Mouse (Mus musculus) intestine, postnatal 0 days (tissue): ENCODE results near the gene Psmd9. TPM values are rescaled to one million over a fixed set of nuclear protein-coding genes. Genes with fewer than 3 reads are reported as not detected.

Experiments used
- ATAC-seq: fragments of 200-750 bp; cut with Nextera tagmentation; 2 replicates; pipeline ENCODE4 v1.8.0; 2017; ENCODE audit warnings: mild to moderate bottlenecking, moderate TSS enrichment, moderate library complexity
- H3K27ac ChIP-seq: fragments of 300-500 bp; sonication (generic); 2 replicates; pipeline ENCODE4 v1.5.1; 2014; ENCODE audit warnings: mild to moderate bottlenecking, low read depth, low read length, moderate library complexity
- H3K27me3 ChIP-seq: fragments of 300-500 bp; sonication (generic); replicated peaks from 2 replicates; pipeline ENCODE4 v1.6.1; 2014; ENCODE audit warnings: low read length, mixed read lengths; ENCODE audit not compliant: control insufficient read depth, insufficient read depth
- H3K36me3 ChIP-seq: fragments of 300-500 bp; sonication (generic); 2 replicates; pipeline ENCODE4 v1.6.1; 2014; ENCODE audit warnings: mild to moderate bottlenecking, moderate library complexity; ENCODE audit not compliant: control insufficient read depth, insufficient read depth
- H3K4me1 ChIP-seq: fragments of 300-500 bp; sonication (generic); replicated peaks from 2 replicates; pipeline ENCODE4 v1.6.1; 2014; ENCODE audit warnings: antibody characterized with exemption, low read length, mixed read lengths; ENCODE audit not compliant: control insufficient read depth, insufficient read depth
- H3K4me2 ChIP-seq: fragments of 300-500 bp; sonication (generic); replicated peaks from 2 replicates; pipeline ENCODE4 v1.6.1; 2014; ENCODE audit warnings: low read depth, mild to moderate bottlenecking, moderate library complexity
- H3K4me3 ChIP-seq: fragments of 300-500 bp; sonication (generic); 2 replicates; pipeline ENCODE4 v1.5.1; 2014; ENCODE audit warnings: low read depth, low read length
- H3K9ac ChIP-seq: fragments of 300-500 bp; sonication (generic); 2 replicates; pipeline ENCODE4 v1.6.1; 2014; ENCODE audit warnings: mild to moderate bottlenecking, low read depth, low read length
- H3K9me3 ChIP-seq: fragments of 300-500 bp; sonication (generic); 2 replicates; pipeline ENCODE4 v1.6.1; 2016; ENCODE audit warnings: mixed run types; ENCODE audit not compliant: control insufficient read depth
- CTCF ChIP-seq: sonication (generic); IDR thresholded peaks from 2 replicates; pipeline ENCODE4 v1.5.1; 2016; ENCODE audit warnings: low read depth, mild to moderate bottlenecking, control low read depth, antibody characterized with exemption, moderate library complexity
- WGBS: fragments of 180-500 bp; shearing (Covaris S2); extraction: QIAGEN DNeasy Blood & Tissue Kit; methylation state at CpG from one replicate; pipeline ENCODE4 v1.1.7; 2014; 5-methylcytosine and 5-hydroxymethylcytosine counted together
- polyA plus RNA-seq: library from polyadenylated mRNA; unstranded; fragments of >200 nt; fragmentation: Nextera tagmentation; extraction: Ambion mirVana; gene quantifications from 2 replicates; pipeline ENCODE4 v1.2.1, GENCODE M21; 2015

The Psmd9 gene
- polyA plus RNA-seq, 1 experiment from 2014 or later, result 50.9 TPM

DNA sequence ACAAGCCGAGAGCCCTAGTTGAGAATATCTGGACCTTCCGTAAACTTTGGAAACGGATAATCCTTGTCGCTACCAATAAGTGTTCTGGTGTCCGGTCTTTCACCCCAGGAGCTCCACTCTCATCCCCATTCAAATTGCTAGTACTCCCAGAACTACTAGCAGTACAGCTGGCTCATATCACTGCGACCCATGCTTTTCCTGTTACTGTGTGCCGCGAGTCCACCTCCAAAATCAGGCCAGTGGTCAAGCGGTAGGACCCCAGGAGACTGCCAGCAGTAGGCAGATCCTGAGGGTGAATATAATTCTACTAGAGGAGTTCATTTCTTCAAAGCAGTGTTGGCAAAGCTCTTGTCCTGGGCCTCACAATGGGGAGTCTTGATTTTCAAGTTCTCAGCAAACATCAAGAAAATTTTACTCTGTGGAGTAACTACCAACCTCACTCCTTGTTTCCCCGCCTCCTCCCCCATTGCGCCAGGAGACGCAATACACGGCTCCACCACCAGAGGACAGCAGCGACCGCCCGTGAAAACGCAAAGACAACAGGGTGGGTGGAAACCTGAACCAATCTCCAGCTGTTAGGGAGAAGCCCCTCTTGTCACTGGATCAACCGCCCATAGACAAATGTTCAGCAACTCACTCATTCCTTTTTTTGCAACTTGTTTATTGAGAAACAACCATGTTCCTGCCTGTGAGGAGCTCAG is 36.0 kb upstream of the Psmd9 start:
- Histone ChIP-seq H3K9me3 (no peaks in the 10 kb centered on the region), H3K27ac (peak overlapping the region; percentile 21; the same call in 1 of the 2 replicates), H3K36me3 (no peaks in the 10 kb centered on the region; the same call in 1 of the 2 replicates), H3K4me2 (peak overlapping the region; percentile 81; the same call in 1 of the 2 replicates), H3K4me3 (no peak overlapping the region), H3K27me3 (no peaks in the 10 kb centered on the region), H3K9ac (no peak overlapping the region), H3K4me1 (peaks cover 12% of the 10 kb centered on the region)
- no peak for ATAC-seq
- TF ChIP-seq CTCF, result peak; percentile 100
- WGBS, result 17% methylated on average over 18 of the region's 18 CpGs

DNA sequence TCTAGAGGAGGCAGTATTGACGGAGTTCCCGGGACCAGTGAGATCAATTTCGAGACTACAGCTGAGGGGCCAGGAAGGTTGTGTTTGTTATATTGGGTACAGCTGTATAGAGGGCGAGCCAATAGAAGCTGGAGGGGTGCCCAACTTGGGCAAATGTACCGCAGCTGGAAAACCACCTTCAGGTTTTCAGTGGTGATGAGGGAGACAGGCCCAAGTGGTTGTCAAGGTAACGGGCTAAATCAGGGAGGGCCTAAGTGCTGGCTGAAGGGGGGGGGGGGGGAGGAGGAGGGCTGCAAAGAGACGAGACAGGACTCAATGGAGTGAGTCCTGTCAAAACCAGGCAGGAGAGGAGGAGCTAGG is 35.4 kb upstream of the Psmd9 start:
- Histone ChIP-seq H3K4me3 (no peak overlapping the region), H3K27me3 (no peaks in the 10 kb centered on the region), H3K36me3 (no peaks in the 10 kb centered on the region; the same call in 1 of the 2 replicates), H3K9me3 (no peaks in the 10 kb centered on the region), H3K9ac (no peak overlapping the region), H3K4me1 (peaks cover 12% of the 10 kb centered on the region), H3K4me2 (no peak overlapping the region), H3K27ac (no peak overlapping the region)
- ATAC-seq, result no peak
- WGBS, result 32% methylated on average over 7 of the region's 7 CpGs
- no peak for TF ChIP-seq CTCF

DNA sequence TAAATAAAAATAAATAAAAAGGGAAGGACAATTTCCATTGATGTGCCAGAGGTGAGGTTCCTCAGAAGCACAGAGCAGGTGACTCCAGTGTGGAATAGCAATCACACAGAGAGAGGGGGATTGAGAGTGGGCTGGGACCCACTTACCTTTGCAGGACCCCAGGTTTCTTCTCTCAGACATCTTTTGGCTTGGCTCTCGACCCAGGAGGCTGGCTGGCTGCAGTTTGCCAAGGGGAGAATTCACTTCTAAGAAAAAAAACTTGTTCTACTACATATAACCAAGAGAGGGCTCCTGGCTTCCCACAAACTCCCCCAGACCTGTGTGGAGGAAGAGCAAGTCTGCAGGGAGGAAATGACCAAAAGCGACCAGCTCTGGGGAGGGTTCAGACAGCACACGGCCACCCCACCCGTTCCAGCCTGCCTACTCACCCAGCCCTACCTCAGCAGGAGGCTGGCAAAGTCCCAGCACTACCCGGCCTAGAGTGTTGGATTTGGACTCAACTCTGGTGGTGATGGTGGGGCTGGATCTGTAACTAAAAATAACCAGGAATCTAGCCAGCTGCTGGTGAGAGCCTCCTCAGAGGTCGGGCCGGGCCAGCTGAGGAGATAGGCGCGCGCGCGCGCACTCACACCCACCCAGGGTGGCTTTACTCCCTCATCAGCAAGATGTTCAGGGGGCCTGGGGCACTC is 34.9 kb upstream of the Psmd9 start:
- Histone ChIP-seq H3K9me3 (no peaks in the 10 kb centered on the region), H3K4me3 (no peak overlapping the region), H3K4me1 (peaks cover 12% of the 10 kb centered on the region), H3K9ac (no peak overlapping the region), H3K27ac (peak overlapping the region; percentile 100), H3K36me3 (no peaks in the 10 kb centered on the region; the same call in 1 of the 2 replicates), H3K4me2 (peak overlapping the region; percentile 98), H3K27me3 (no peaks in the 10 kb centered on the region)
- whole genome bisulfite sequencing, result 14% methylated on average over 13 of the region's 13 CpGs
- no peak for ATAC-seq
- peak; percentile 25; the same call in 1 of the 2 replicates for TF ChIP-seq CTCF

DNA sequence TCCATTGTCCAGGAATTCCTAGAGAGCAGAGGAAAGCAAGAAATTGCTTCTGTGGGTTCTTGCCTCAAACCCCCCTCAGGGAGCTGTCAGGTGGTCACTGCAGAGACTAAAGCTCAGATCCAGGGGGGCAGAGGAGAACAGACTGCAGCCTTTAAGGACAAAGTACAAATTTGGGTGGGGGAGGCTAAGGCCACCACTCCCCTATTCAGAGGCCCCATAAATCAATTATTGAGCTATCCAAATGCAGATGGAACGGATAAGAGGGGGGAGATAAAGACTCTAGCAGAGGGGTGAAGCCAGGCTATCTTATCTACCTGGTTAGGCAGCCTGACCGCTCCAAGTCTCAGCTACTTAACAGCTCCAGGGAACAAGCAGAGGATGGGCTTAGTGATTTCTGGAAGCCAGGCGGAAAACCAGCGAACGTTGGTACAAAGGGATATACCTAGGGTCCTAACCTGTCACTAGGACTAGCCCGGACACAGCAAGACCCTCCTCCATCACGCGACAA is 34.3 kb upstream of the Psmd9 start:
- no peak for ATAC-seq
- H3K9ac ChIP-seq, result no peak overlapping the region
- no peaks in the 10 kb centered on the region for H3K9me3 ChIP-seq
- H3K4me2 ChIP-seq, result peak overlapping the region; percentile 98
- H3K27ac ChIP-seq, result peak overlapping the region; percentile 100
- no peaks in the 10 kb centered on the region for H3K27me3 ChIP-seq
- H3K4me3 ChIP-seq, result peak overlapping the region; percentile 86
- no peak for TF ChIP-seq CTCF
- H3K36me3 ChIP-seq, result no peaks in the 10 kb centered on the region; the same call in 1 of the 2 replicates
- 19% methylated on average over 8 of the region's 8 CpGs for WGBS
- H3K4me1 ChIP-seq, result peaks cover 12% of the 10 kb centered on the region

DNA sequence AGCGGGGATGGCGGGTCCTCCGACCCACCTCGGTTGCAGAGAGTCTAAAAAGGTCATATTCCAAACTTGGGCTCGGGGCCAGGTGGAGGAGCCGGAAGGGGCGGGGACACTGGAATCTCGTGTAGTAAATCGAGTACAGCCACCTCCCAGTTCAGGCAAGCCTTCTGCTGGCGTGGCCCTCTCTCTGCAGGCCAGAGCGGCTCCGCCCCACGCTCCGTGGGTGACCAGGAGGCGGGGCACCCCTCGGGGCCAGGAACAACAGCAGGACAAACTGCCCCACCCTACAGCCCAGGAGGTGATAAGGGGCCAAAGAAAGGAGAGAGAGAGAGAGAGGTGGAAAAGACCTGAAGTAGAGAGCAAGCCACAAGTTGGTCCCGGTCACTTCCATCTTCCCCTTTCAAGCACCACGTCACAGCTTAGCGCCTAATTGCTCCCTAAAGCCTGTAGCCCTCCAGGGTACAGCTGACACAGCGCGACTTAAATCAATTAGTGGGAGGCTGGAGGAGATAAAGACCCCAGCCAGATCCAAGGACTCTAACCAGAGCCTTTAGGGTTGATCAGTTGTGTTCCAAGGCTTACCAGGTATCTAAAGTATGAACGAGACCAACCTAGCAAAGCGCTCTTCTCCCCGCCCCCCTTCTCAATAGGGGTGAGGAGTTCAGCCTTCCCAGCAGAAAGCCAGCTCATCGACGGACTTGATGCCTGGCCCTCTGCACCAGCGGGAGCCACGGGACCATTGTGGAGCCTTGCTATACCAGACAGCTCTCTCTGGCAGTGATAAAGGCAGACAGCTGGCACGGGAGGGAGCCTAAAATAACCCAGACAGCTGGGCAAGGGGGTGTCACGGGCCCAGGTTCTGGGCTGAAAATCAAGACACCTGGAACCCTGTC is 33.5 kb upstream of the Psmd9 start:
- H3K27ac ChIP-seq, result peak overlapping the region; percentile 100
- 4% methylated on average over 30 of the region's 30 CpGs for WGBS
- H3K36me3 ChIP-seq, result no peaks in the 10 kb centered on the region; the same call in 1 of the 2 replicates
- peak overlapping the region; percentile 86 for H3K4me3 ChIP-seq
- H3K27me3 ChIP-seq, result no peaks in the 10 kb centered on the region
- H3K4me2 ChIP-seq, result peak overlapping the region; percentile 98
- no peaks in the 10 kb centered on the region for H3K9me3 ChIP-seq
- H3K4me1 ChIP-seq, result peaks cover 12% of the 10 kb centered on the region
- TF ChIP-seq CTCF, result peak; percentile 52
- ATAC-seq, result peak; percentile 62
- peak overlapping the region; percentile 99 for H3K9ac ChIP-seq
